Mouse (Mus musculus): ENCODE results near the gene Gck.

Gene Gck

DNA sequence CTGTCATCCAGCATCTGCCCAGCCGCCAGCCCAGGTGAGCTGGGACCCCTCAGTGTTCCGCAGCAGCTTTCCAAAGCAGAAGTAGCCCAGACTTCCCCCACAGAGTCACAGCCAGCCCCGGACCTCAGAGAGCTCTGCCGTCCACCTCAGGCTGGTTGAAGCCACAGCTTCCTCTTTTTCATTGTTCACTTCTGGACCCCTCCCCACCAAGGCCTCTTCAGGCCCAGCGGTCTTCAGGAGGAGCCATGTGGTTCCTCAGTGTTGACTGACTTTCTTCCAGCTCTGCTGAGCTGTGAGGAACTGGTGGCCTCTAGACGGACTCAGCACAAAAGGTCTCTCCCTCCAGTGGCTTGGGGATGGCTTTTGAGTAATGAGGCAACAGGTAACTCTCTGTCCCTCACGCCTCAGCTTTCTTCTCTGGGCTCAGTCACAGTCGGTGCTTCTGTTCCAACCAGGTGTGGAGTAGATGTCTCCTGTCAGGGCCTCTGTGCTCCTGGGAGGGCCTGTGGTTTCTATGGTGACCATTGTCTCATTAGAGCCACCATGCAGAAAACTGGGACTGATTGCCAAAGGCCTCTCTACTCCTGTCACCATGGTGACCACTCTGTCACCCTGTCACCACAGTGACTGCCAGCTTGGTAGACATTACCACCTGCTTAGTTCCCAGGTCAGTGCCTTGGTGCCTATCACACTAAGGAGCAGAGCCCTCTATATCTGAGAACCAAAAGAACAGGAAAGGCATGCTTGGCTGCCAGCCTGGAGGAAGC, at the start of gene Gck:
Gene Gck (minus strand): TSS at position 496 of the 767 bp plus-strand sequence.
- H3K36me3 ChIP-seq (ENCODE audit: insufficient read depth, low read length), result no peaks in the 10 kb centered on the region
- no peak within 1 kb of the TSS for H3K4me3 ChIP-seq (replicated peaks; ENCODE audit: low read length)
- H3K27me3 ChIP-seq (ENCODE audit: insufficient read depth, low read length), result no peaks in the 10 kb centered on the region
- no peak for TF ChIP-seq NANOG (IDR thresholded peaks at IDR 0.05; ENCODE audit: borderline replicate concordance, low read length)
- no peak for TF ChIP-seq CTCF (conservative IDR thresholded peaks at IDR 0.05; ENCODE audit: low read length)
- TF ChIP-seq POU5F1 (IDR thresholded peaks at IDR 0.05; ENCODE audit: borderline replicate concordance, low read length), result no peak
- peaks cover 6% of the 10 kb centered on the region for H3K9me3 ChIP-seq (ENCODE audit: low read length)
- H3K4me1 ChIP-seq (replicated peaks; ENCODE audit: low read depth, low read length), result peaks cover 51% of the 10 kb centered on the region

GRCm38 (mm10) chr11:5998472-5998871, 48.6 kb upstream of the Gck start:
- H3K36me3 ChIP-seq (ENCODE audit: insufficient read depth, low read length), result peaks cover 12% of the 10 kb centered on the region
- no peaks in the 10 kb centered on the region for H3K27me3 ChIP-seq (ENCODE audit: insufficient read depth, low read length)
- TF ChIP-seq CTCF (conservative IDR thresholded peaks at IDR 0.05; ENCODE audit: low read length) (no peak), NANOG (IDR thresholded peaks at IDR 0.05; ENCODE audit: borderline replicate concordance, low read length) (no peak), POU5F1 (IDR thresholded peaks at IDR 0.05; ENCODE audit: borderline replicate concordance, low read length) (no peak)
- peaks cover 44% of the 10 kb centered on the region for H3K4me1 ChIP-seq (replicated peaks; ENCODE audit: low read depth, low read length)
- H3K4me3 ChIP-seq (replicated peaks; ENCODE audit: low read length), result no peak overlapping the region
- peaks cover 6% of the 10 kb centered on the region; the same call in 1 of the 2 replicates for H3K9me3 ChIP-seq (ENCODE audit: low read length)

DNA sequence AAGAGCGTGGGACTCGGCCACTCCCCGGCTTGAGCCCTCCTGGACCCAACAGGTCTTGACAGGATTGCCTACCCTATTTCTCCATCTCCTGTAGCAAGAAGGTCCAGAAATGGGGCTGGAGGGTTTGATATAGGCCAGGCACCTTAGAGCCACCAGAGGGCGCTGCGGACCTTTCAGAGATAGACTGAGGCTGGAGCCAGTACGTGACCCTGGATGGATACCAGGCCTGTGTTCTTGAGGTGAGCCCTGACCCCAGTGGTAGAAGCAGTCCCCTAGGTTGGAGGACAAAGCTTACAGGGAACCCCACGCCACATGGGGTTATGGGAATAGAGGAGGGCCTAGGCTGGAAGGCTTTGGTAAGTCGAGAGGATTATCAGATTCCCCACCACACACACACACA, 46.1 kb upstream of the Gck start:
- H3K36me3 ChIP-seq (ENCODE audit: insufficient read depth, low read length), result peaks cover 20% of the 10 kb centered on the region
- H3K9me3 ChIP-seq (ENCODE audit: low read length), result peaks cover 6% of the 10 kb centered on the region; the same call in 1 of the 2 replicates
- TF ChIP-seq CTCF (conservative IDR thresholded peaks at IDR 0.05; ENCODE audit: low read length), result peak; percentile 92
- TF ChIP-seq NANOG (IDR thresholded peaks at IDR 0.05; ENCODE audit: borderline replicate concordance, low read length), result no peak
- H3K4me1 ChIP-seq (replicated peaks; ENCODE audit: low read depth, low read length), result peaks cover 44% of the 10 kb centered on the region
- H3K27me3 ChIP-seq (ENCODE audit: insufficient read depth, low read length), result no peaks in the 10 kb centered on the region
- H3K4me3 ChIP-seq (replicated peaks; ENCODE audit: low read length), result no peak overlapping the region

DNA sequence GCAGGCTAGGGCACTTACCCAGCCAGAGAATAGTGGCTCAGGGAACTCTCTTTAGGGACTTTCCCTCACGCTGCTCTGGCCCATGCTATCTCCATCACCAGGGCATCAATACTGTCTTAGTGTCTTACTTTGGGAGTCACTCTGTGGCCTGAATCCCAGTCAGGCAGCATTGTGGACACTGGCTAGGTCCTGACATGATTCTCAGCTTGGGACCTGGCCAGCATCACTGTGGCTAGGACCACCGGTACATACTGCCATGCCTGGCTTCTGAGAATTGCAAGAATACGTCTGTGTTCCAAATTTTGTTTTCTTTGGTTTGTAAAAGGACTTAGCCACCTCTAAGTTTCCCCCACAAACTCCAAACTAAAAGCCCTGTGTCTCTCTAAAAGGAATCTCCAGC, 45.0 kb upstream of the Gck start:
- Histone ChIP-seq H3K4me1 (replicated peaks; ENCODE audit: low read depth, low read length) (peaks cover 45% of the 10 kb centered on the region), H3K27me3 (ENCODE audit: insufficient read depth, low read length) (no peaks in the 10 kb centered on the region)

GRCm38 (mm10) chr11:5994212-5994611, 44.3 kb upstream of the Gck start:
- TF ChIP-seq CTCF (conservative IDR thresholded peaks at IDR 0.05; ENCODE audit: low read length) (no peak), NANOG (IDR thresholded peaks at IDR 0.05; ENCODE audit: borderline replicate concordance, low read length) (no peak), POU5F1 (IDR thresholded peaks at IDR 0.05; ENCODE audit: borderline replicate concordance, low read length) (no peak)
- no peak overlapping the region for H3K4me3 ChIP-seq (replicated peaks; ENCODE audit: low read length)
- peaks cover 16% of the 10 kb centered on the region for H3K36me3 ChIP-seq (ENCODE audit: insufficient read depth, low read length)
- no peaks in the 10 kb centered on the region for H3K9me3 ChIP-seq (ENCODE audit: low read length)
- H3K27me3 ChIP-seq (ENCODE audit: insufficient read depth, low read length), result no peaks in the 10 kb centered on the region
- H3K4me1 ChIP-seq (replicated peaks; ENCODE audit: low read depth, low read length), result peaks cover 49% of the 10 kb centered on the region

More for the DNA sequence above, 45.0 kb upstream of the Gck start:
- Histone ChIP-seq H3K9me3 (ENCODE audit: low read length) (no peaks in the 10 kb centered on the region), H3K4me3 (replicated peaks; ENCODE audit: low read length) (no peak overlapping the region), H3K36me3 (ENCODE audit: insufficient read depth, low read length) (peaks cover 20% of the 10 kb centered on the region)
- TF ChIP-seq NANOG (IDR thresholded peaks at IDR 0.05; ENCODE audit: borderline replicate concordance, low read length), result no peak
- no peak for TF ChIP-seq POU5F1 (IDR thresholded peaks at IDR 0.05; ENCODE audit: borderline replicate concordance, low read length)
- no peak for TF ChIP-seq CTCF (conservative IDR thresholded peaks at IDR 0.05; ENCODE audit: low read length)

GRCm38 (mm10) chr11:5990910-5991309, 41.0 kb upstream of the Gck start:
- peaks cover 21% of the 10 kb centered on the region for H3K36me3 ChIP-seq (ENCODE audit: insufficient read depth, low read length)
- no peak for TF ChIP-seq POU5F1 (IDR thresholded peaks at IDR 0.05; ENCODE audit: borderline replicate concordance, low read length)
- TF ChIP-seq CTCF (conservative IDR thresholded peaks at IDR 0.05; ENCODE audit: low read length), result peak; percentile 65
- no peak for TF ChIP-seq NANOG (IDR thresholded peaks at IDR 0.05; ENCODE audit: borderline replicate concordance, low read length)
- no peaks in the 10 kb centered on the region for H3K9me3 ChIP-seq (ENCODE audit: low read length)
- no peaks in the 10 kb centered on the region for H3K27me3 ChIP-seq (ENCODE audit: insufficient read depth, low read length)
- no peak overlapping the region for H3K4me3 ChIP-seq (replicated peaks; ENCODE audit: low read length)
- peaks cover 47% of the 10 kb centered on the region for H3K4me1 ChIP-seq (replicated peaks; ENCODE audit: low read depth, low read length)

DNA sequence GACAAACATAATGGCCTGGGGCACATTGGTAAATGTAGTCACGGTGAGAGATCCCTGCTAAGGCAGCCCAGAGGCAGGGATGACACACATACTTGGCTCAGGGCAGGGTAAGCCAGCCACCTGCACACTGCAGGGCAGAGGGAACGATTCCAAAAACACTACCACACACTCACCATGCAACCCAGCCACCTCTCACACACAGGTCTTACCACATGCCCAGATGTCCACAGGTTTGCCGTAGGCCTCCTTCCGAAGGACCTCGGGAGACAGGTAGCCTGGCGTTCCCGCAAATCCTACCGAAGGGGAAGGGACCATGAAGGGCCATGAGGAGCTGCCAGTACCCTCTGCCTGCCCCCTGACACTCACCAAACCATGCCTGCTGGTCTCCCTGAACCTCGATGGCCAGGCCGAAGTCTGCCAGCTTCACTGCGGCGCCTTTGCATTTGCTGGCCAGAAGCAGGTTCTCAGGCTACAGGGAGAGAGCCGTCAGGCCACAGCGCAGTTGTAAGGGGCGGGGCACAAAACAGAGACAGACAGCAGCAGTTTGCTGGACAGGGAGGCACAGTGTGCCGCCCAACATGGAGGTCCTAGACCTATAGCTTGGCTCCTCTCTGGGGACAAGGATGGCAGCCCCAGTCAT, 40.2 kb upstream of the Gck start:
- peaks cover 26% of the 10 kb centered on the region for H3K36me3 ChIP-seq (ENCODE audit: insufficient read depth, low read length)
- H3K9me3 ChIP-seq (ENCODE audit: low read length), result no peaks in the 10 kb centered on the region
- peaks cover 44% of the 10 kb centered on the region for H3K4me1 ChIP-seq (replicated peaks; ENCODE audit: low read depth, low read length)
- H3K27me3 ChIP-seq (ENCODE audit: insufficient read depth, low read length), result no peaks in the 10 kb centered on the region
- H3K4me3 ChIP-seq (replicated peaks; ENCODE audit: low read length), result no peak overlapping the region
- TF ChIP-seq POU5F1 (IDR thresholded peaks at IDR 0.05; ENCODE audit: borderline replicate concordance, low read length), result no peak
- TF ChIP-seq NANOG (IDR thresholded peaks at IDR 0.05; ENCODE audit: borderline replicate concordance, low read length), result no peak
- TF ChIP-seq CTCF (conservative IDR thresholded peaks at IDR 0.05; ENCODE audit: low read length), result no peak

DNA sequence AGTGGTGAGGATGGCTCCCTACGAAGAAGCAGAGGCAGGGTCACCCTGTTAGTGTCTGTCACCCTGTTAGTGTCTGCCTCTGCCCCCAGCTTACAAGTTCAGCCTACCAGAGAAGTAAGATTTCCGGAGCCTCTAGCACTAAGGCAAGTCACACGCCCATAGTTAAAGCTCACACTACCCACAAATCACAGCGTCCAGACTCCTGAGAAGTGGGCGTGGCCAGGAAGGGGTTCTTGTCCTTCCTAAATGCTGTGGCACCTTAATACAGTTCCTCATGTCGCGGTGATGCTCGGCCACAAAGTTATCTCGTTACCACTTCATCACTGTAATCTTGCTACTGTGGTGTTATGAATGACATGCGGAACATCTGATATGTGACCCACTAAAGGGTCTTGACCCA, 38.2 kb upstream of the Gck start:
- peaks cover 33% of the 10 kb centered on the region for H3K36me3 ChIP-seq (ENCODE audit: insufficient read depth, low read length)
- H3K4me1 ChIP-seq (replicated peaks; ENCODE audit: low read depth, low read length), result peaks cover 44% of the 10 kb centered on the region
- no peak overlapping the region for H3K4me3 ChIP-seq (replicated peaks; ENCODE audit: low read length)
- H3K9me3 ChIP-seq (ENCODE audit: low read length), result no peaks in the 10 kb centered on the region
- no peaks in the 10 kb centered on the region for H3K27me3 ChIP-seq (ENCODE audit: insufficient read depth, low read length)
- TF ChIP-seq CTCF (conservative IDR thresholded peaks at IDR 0.05; ENCODE audit: low read length) (no peak), NANOG (IDR thresholded peaks at IDR 0.05; ENCODE audit: borderline replicate concordance, low read length) (no peak), POU5F1 (IDR thresholded peaks at IDR 0.05; ENCODE audit: borderline replicate concordance, low read length) (no peak)

Data from E14TG2a.4 (cell line).